Mouse (Mus musculus) stomach, embryonic 16.5 days (tissue): ENCODE measurements around the gene Kcnk12. TPM values are rescaled to one million over a fixed set of nuclear protein-coding genes. Genes with fewer than 3 reads are reported as not detected.

Experiments used
- ATAC-seq: fragments of 200-750 bp; cut with Nextera tagmentation; 2 replicates; pipeline ENCODE4 v1.8.0; 2017; ENCODE audit warnings: moderate number of reproducible peaks, moderate TSS enrichment; ENCODE audit not compliant: insufficient read depth, low FRiP score
- H3K27ac ChIP-seq: fragments of 300-500 bp; sonication (generic); 2 replicates; pipeline ENCODE4 v1.5.1; 2014; ENCODE audit warnings: low read length
- H3K27me3 ChIP-seq: fragments of 300-500 bp; sonication (generic); 2 replicates; pipeline ENCODE4 v1.6.1; 2014; ENCODE audit warnings: low read length, control low read depth, mixed read lengths; ENCODE audit not compliant: control insufficient read depth, insufficient read depth
- H3K36me3 ChIP-seq: fragments of 300-500 bp; sonication (generic); 2 replicates; pipeline ENCODE4 v1.6.1; 2014; ENCODE audit warnings: low read length; ENCODE audit not compliant: control insufficient read depth, insufficient read depth
- H3K4me1 ChIP-seq: fragments of 300-500 bp; sonication (generic); 2 replicates; pipeline ENCODE4 v1.6.1; 2014; ENCODE audit warnings: low read length, control low read depth, mixed read lengths; ENCODE audit not compliant: control insufficient read depth, insufficient read depth
- H3K4me2 ChIP-seq: fragments of 300-500 bp; sonication (generic); 2 replicates; pipeline ENCODE4 v1.6.1; 2014; ENCODE audit warnings: low read depth, low read length, mixed read lengths
- H3K4me3 ChIP-seq: fragments of 300-500 bp; sonication (generic); replicated peaks from 2 replicates; pipeline ENCODE4 v1.5.1; 2014; ENCODE audit warnings: mild to moderate bottlenecking, low read length
- H3K9ac ChIP-seq: fragments of 300-500 bp; sonication (generic); 2 replicates; pipeline ENCODE4 v1.6.1; 2014; ENCODE audit warnings: low read length
- H3K9me3 ChIP-seq: fragments of 300-500 bp; sonication (generic); replicated peaks from 2 replicates; pipeline ENCODE4 v1.6.1; 2016; ENCODE audit warnings: low read length, control low read depth; ENCODE audit not compliant: control insufficient read depth
- WGBS: fragments of 180-500 bp; shearing (Covaris S2); extraction: QIAGEN DNeasy Blood & Tissue Kit; methylation state at CpG from one replicate; pipeline ENCODE4 v1.1.7; 2014; 5-methylcytosine and 5-hydroxymethylcytosine counted together
- polyA plus RNA-seq: library from polyadenylated mRNA; unstranded; fragments of >200 nt; fragmentation: Nextera tagmentation; extraction: Ambion mirVana; gene quantifications from 2 replicates; pipeline ENCODE4 v1.2.1, GENCODE M21; 2015

Gene Kcnk12
- polyA plus RNA-seq, 1 experiment from 2014 or later, result not detected

- Histone ChIP-seq H3K9me3 (no peaks in the 10 kb centered on the region), H3K4me3 (no peak overlapping the region), H3K9ac (no peak overlapping the region), H3K4me1 (peaks cover under 1% of the 10 kb centered on the region; the same call in 1 of the 2 replicates), H3K4me2 (no peak overlapping the region), H3K27ac (no peak overlapping the region), H3K27me3 (peaks cover 18% of the 10 kb centered on the region), H3K36me3 (no peaks in the 10 kb centered on the region)
- ATAC-seq, result no peak
- WGBS, result 70% methylated on average over 7 of the region's 7 CpGs
Observed at GRCm38 (mm10) chr17:87791517-87792098, 6.2 kb downstream of the Kcnk12 start.

- Histone ChIP-seq H3K9me3 (no peaks in the 10 kb centered on the region), H3K9ac (no peak overlapping the region), H3K4me1 (no peaks in the 10 kb centered on the region), H3K4me2 (no peak overlapping the region), H3K36me3 (no peaks in the 10 kb centered on the region), H3K27me3 (peaks cover 8% of the 10 kb centered on the region), H3K27ac (no peak overlapping the region), H3K4me3 (no peak overlapping the region)
- no peak for ATAC-seq
- WGBS, result 89% methylated on average over 5 of the region's 5 CpGs
Observed at GRCm38 (mm10) chr17:87790661-87791060, 7.1 kb downstream of the Kcnk12 start.

- no peak for ATAC-seq
- no peak overlapping the region for H3K4me3 ChIP-seq
- no peaks in the 10 kb centered on the region for H3K9me3 ChIP-seq
- no peak overlapping the region for H3K27ac ChIP-seq
- no peaks in the 10 kb centered on the region for H3K4me1 ChIP-seq
- 59% methylated on average over 6 of the region's 6 CpGs for WGBS
- no peak overlapping the region for H3K9ac ChIP-seq
- no peaks in the 10 kb centered on the region; the same call in 1 of the 2 replicates for H3K27me3 ChIP-seq
- no peak overlapping the region for H3K4me2 ChIP-seq
- H3K36me3 ChIP-seq, result no peaks in the 10 kb centered on the region
Observed at GRCm38 (mm10) chr17:87788216-87788615, 9.6 kb downstream of the Kcnk12 start.

DNA sequence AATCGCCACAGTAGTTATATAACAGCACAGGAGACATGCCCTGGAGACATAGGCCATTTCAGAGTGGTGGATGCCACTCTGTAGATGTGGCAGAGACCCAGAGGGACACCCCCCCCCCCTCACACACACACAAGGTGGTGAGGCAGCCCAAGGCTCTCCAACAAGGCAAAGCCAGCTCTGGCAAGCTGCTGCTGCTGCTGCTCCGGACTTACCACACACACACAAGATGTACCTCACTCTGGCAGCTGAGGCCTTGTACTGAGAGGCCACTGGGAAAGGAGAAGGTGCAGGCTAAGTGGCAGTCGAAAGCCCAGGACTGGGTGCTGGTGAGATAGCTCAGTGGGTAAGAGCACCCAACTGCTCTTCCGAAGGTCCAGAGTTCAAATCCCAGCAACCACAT lies 10.1 kb downstream of the Kcnk12 start:
- no peak overlapping the region for H3K4me2 ChIP-seq
- no peak overlapping the region for H3K27ac ChIP-seq
- H3K9me3 ChIP-seq, result no peaks in the 10 kb centered on the region
- H3K4me1 ChIP-seq, result no peaks in the 10 kb centered on the region
- WGBS, result 88% methylated on average over 4 of the region's 4 CpGs
- no peak for ATAC-seq
- H3K36me3 ChIP-seq, result no peaks in the 10 kb centered on the region
- no peaks in the 10 kb centered on the region; the same call in 1 of the 2 replicates for H3K27me3 ChIP-seq
- no peak overlapping the region for H3K9ac ChIP-seq
- no peak overlapping the region for H3K4me3 ChIP-seq

DNA sequence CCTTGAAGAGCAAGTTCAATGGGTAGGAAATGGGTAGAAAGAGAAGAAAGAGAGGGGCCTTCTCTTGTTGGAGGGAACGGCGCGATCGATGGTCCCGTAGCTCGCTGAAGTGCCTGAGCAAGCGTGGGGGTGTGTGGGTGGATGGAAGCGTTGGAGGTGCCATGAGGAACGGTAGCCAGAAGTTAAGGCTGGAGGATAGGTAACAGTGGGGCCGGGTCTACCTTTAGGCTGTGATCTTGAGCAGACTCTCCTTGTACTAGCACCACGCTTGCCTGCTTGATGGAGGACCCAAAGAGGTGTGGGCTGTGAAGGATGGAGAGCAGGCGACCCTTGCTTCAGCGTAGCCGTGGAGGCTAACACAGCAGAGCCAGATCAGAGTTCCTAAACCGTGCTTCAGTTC lies 12.1 kb downstream of the Kcnk12 start:
- 95% methylated on average over 15 of the region's 15 CpGs for WGBS

GRCm38 (mm10) chr17:87784911-87785310 lies 12.9 kb downstream of the Kcnk12 start:
- no peaks in the 10 kb centered on the region for H3K4me1 ChIP-seq
- no peaks in the 10 kb centered on the region for H3K27me3 ChIP-seq
- no peak overlapping the region for H3K4me2 ChIP-seq
- no peak overlapping the region for H3K9ac ChIP-seq
- ATAC-seq, result no peak
- H3K27ac ChIP-seq, result no peak overlapping the region
- WGBS, result 87% methylated on average over 2 of the region's 2 CpGs
- no peak overlapping the region for H3K4me3 ChIP-seq
- no peaks in the 10 kb centered on the region for H3K9me3 ChIP-seq
- no peaks in the 10 kb centered on the region for H3K36me3 ChIP-seq

More for the DNA sequence above, 12.1 kb downstream of the Kcnk12 start:
- no peak overlapping the region for H3K4me3 ChIP-seq
- H3K27ac ChIP-seq, result no peak overlapping the region
- no peaks in the 10 kb centered on the region for H3K36me3 ChIP-seq
- H3K9ac ChIP-seq, result no peak overlapping the region
- H3K4me2 ChIP-seq, result no peak overlapping the region
- H3K4me1 ChIP-seq, result no peaks in the 10 kb centered on the region
- ATAC-seq, result no peak
- H3K27me3 ChIP-seq, result no peaks in the 10 kb centered on the region
- H3K9me3 ChIP-seq, result no peaks in the 10 kb centered on the region

- Histone ChIP-seq H3K9me3 (no peaks in the 10 kb centered on the region), H3K4me1 (no peaks in the 10 kb centered on the region), H3K36me3 (no peaks in the 10 kb centered on the region), H3K27ac (no peak overlapping the region), H3K4me3 (no peak overlapping the region), H3K27me3 (no peaks in the 10 kb centered on the region), H3K9ac (no peak overlapping the region), H3K4me2 (no peak overlapping the region)
- ATAC-seq, result no peak
- 66% methylated on average over 14 of the region's 14 CpGs for WGBS
Observed at GRCm38 (mm10) chr17:87784141-87784831, 13.5 kb downstream of the Kcnk12 start.

- no peak overlapping the region for H3K27ac ChIP-seq
- H3K9ac ChIP-seq, result no peak overlapping the region
- no peak overlapping the region for H3K4me3 ChIP-seq
- no peaks in the 10 kb centered on the region for H3K4me1 ChIP-seq
- no peak overlapping the region for H3K4me2 ChIP-seq
- no peaks in the 10 kb centered on the region for H3K27me3 ChIP-seq
- H3K36me3 ChIP-seq, result no peaks in the 10 kb centered on the region
- no peak for ATAC-seq
- 89% methylated on average over 5 of the region's 5 CpGs for WGBS
- H3K9me3 ChIP-seq, result no peaks in the 10 kb centered on the region
Observed at GRCm38 (mm10) chr17:87781244-87781643, 16.6 kb downstream of the Kcnk12 start.

GRCm38 (mm10) chr17:87780164-87780563 lies 17.6 kb downstream of the Kcnk12 start:
- no peaks in the 10 kb centered on the region for H3K9me3 ChIP-seq
- no peaks in the 10 kb centered on the region for H3K4me1 ChIP-seq
- no peaks in the 10 kb centered on the region for H3K27me3 ChIP-seq
- 51% methylated on average over 2 of the region's 2 CpGs for WGBS
- H3K9ac ChIP-seq, result no peak overlapping the region
- H3K4me3 ChIP-seq, result no peak overlapping the region
- no peak for ATAC-seq
- no peaks in the 10 kb centered on the region for H3K36me3 ChIP-seq
- H3K27ac ChIP-seq, result no peak overlapping the region
- no peak overlapping the region for H3K4me2 ChIP-seq
